Mouse (Mus musculus) CH12F3 (cell line): Measurements from ENCODE around the gene Traf3ip3.

Source experiments
- in situ Hi-C: fragments of 300-500 bp; cut with MboI; formaldehyde crosslinking; loops from 2 replicates; pipeline ENCODE4 v1.14.3; 2020; ENCODE audit warnings: low sequenced_read_pairs

The Traf3ip3 gene

DNA sequence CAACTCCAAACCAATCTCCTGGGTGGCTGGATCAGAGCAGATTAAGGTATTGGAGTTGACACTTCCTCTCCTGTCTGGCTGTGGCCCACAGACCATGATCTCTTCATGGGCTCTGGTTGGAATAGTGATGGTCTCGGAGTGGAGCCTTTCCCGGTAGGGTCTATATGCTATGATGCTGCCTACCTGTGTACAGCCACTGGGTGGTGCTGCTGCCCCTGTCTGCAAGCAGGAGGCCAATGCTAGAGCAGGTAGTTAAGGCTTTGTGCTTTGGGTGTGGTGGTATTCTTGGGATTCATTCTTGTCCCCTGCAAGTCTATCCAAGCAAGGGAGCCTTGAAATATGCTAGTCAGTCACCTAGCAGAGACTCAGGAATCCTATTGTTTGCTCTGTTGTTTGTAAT is 6.7 kb upstream of the Traf3ip3 start:
- in situ Hi-C loops: no loop called here

DNA sequence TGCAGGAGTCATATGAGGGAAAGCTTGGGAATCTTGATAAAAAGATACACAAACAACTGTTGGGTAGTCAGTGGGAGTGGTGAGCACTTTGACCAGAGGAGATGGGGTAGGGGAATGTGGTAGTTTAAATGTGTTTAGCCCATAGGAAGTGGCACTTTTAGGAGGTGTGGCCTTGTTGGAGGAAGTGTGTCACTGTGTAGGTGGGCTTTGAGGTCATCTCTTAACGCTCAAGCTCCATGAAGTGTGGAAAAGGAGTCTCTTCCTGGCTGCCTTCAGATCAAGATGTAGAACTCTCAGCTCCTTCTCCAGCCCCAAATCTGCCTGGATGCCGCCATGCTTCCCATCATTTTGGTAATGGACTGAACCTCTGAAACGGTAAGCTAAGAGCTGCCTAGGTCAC is 6.0 kb upstream of the Traf3ip3 start, which contains the start of gene Lamb3:
Lamb3 (plus strand) TSS at position 197 of the 400 bp plus-strand sequence.
- in situ Hi-C loops: no loop called here

DNA sequence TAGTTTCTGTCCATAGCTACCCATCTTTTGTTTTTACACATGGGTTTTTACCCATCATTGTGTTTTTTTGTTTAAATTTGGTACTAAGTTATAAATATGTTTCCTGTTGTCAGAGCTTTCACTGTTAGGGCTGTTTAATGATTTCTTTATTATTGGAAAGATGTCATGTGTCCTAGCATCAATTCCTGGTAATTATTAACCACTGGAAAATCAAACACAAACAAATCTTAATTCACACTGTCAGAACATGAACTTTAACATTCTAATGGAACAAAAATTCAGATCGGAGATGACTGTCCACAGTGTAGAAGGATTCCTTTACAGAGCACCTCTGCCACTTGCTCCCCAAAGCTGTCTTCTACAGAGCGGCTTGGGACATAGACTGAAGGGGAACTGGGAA is 3.9 kb upstream of the Traf3ip3 start:
- in situ Hi-C loops: no loop called here

DNA sequence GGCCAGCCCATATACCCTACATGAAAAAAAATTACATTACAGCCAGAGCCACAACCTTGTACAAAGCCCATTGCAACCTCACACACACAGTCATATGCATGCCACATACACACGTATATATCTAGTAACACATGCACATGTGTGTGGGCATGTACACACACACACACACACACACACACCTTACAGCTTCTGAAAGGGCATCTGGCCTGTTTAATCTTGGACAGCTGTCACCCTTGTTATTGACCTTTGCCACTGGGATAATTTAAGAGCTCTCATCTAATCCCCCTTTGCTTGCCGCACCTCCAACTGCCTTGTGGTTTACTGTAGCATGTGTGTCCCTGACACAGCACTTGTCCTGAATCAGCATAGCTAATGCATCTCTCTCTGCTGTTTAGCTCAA is 2.3 kb upstream of the Traf3ip3 start:
- in situ Hi-C loops: no loop called here

DNA sequence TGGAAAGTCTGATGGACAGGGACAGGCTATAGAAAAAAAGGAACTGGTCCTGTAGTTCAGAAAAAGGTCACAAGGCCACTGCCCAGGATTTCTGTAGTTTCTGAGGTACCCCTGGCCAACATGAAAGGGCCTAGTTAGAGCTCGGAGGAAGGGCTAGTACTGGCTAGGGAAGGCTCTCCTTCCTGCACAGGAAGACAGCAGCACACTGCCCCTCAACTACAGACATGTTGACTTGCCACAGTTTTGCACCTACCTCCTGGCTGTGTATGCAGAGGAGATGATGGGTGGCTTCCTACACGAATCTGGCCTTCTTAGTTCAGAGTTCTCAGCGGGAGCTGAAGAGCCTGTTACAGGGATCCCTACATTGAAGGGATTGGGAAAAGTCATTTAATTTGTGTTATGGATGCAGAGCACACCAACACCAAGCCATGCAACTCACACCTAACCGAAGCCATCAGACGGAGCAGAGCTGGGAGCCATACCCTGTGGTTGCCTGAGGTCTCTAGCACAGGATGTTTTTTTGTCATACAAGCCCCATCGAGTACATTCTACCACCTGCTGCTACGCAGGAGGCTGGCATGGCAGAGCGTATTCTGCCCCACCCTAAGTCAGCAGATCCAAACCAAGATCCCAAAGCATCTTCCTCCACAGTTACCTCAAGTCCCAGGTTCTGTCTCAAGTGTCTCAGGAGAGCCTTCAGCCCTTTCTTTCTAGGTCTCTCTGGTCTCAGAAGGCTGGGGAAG is 692 bp downstream of the Traf3ip3 start:
- in situ Hi-C loops: no loop called here

DNA sequence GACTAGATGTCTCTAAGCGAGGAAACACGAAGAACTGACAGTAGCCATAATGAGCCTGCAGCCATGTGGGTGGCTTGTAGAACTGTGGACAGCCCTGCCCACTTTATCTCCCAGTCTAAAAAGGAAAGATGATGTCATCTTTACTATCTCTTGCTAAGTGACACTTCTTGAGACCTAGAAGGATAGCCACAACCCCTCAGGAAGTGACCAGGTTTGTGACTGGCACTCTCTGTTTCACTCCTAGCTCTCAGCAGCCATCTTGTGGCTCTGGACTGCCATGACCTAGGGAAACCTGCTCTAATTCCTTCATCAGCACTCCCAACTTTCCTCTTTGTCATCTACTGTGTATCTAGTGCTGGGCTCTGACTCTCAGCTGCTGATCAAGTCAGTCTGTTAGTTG is 3.2 kb downstream of the Traf3ip3 start:
- in situ Hi-C loops: no loop called here

DNA sequence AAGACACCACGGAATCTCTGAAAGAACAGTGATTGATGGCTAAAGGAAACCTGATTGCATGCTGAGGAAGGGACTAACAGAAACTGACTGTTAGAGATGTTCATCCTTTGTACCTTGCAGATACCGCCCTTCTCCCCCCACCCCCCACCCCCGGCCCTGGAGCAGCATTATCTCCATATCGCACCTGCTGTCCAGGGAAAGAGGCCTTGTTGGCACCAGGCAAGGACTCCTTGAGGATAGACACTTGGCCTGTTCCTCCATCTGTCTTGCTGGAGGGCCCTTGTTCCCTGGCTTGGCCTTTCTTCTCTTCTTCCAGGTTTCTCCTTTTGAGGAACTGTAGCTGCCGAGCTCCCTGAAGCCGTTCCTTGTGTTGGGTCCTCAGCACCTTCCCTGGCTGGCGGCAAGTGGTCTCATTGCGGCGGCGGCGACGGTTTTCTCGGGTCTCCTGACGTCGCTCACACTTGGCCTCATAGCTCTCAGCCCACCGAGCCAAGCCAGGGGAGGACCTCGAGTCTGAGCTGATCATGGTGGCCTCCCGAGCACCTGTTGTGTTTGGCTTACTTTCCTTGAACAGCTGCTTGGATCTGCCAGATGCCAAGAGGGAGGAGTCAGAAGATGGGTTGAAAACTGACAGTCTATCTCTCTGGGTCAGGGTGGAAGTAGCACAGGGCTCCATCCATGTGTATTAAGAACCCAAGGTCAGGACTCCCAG is 3.9 kb downstream of the Traf3ip3 start:
- in situ Hi-C loops: no loop called here

DNA sequence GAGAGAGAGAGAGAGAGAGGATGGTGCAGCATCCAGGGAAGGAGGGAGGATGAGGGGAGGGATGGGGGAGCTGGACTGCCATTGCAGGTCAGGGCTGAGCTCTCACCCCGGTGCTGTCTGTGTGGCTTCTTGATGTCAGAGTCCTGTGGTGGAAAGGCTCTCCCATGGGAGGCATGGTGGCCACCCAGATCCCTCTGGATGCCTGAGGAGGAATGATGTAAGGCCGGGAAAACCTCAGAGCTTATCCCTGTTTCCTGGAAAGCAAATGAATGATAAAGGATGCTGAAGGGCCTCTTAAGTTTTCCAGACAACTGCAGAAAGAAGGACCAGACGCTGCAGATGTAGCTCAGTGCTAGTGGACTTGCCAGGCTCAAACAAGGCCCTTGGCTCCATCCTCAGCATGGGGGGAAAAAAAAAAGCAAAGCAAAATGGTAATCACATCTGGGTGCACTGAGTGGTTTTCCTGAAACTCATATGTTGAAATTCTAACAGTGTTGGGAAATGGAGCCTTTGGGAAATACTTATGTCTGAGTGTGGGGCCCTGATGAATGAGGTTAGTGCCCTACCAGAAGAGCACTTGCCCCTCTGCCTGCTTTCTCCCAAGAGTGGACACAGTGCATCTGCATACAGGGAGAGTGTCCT is 6.2 kb downstream of the Traf3ip3 start:
- in situ Hi-C loops: no loop called here

DNA sequence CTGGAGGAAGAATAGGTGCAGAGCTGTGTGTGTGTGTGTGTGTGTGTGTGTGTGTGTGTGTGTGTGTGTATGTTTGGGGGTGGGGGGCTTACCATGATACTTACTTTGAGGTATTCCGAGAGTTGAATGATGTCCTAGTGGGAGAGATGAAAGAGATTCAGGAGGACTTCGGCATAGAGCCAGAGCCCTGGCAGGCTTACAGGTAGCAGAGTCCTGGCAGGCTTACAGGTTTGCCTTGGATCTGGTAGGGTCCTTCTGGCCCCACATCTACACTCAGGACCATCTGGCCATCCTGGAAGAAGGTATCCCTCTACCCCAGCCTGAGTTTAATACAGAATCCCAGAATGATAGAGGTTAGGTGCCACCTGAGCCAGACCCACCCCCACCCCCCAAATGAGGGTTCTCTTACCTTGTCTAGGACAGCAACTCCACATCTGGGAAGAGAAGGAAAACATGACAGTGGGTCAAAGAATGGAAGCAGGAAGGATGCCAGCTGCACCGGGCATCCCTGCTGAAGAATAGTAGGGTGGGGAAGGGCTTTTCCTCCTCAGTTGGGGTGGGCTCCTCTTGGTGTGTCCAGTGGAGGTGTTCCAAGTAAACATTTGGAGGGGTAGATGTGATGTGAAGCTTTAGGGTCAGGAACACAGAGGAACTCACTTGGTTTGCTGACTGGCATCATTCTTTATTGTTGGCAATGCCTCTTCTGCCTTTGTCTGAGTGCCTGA is 6.9 kb downstream of the Traf3ip3 start:
- in situ Hi-C loops: no loop called here

DNA sequence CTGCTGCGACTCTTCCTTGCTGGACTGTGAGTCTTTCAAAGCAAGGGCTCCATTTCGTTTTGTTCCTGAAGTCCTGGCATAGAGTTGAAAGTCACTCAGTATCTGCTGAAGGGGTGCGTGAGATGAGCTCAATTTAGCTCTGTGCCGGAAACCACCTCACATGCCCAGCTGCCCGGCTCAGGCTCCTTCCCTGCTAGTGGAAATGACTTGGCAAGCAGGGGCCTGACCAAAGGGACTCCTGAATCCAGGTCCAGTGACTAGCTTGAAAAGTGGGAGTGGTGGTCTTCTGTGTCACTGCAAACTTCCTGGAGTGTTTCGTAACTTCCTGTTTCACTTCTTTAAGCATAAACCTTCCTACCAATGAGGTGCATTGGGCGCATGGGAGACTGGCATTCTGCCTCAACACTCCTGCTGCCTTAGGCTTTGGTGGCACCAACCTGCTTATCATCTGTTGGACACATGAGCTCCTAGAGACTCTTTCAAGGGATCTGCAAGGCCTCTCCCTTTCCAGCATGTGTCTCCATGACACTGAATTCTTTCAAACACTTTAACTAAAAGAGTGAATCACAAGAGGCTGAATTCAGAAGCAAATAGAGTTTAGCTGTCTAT is 9.7 kb downstream of the Traf3ip3 start:
- in situ Hi-C loops: no loop called here

DNA sequence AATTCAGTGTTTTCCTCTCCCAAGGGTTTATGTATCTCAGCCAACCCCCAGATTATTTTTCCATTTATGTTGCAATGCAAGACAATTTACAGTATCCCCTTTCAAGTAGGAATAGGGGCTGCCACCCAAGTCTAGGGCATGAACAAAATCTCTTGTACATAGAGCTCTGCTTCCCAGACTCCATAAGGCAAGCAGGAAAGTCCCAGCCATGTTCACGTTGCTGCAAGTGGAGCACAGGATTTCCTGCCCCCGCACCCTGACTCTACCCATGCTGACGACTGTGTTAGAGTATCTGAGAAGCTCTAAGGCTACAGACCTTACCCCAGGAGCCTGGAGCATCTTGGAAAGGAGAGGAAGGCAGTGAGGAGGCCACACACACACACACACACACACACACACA is 11.7 kb downstream of the Traf3ip3 start:
- in situ Hi-C loops: no loop called here

DNA sequence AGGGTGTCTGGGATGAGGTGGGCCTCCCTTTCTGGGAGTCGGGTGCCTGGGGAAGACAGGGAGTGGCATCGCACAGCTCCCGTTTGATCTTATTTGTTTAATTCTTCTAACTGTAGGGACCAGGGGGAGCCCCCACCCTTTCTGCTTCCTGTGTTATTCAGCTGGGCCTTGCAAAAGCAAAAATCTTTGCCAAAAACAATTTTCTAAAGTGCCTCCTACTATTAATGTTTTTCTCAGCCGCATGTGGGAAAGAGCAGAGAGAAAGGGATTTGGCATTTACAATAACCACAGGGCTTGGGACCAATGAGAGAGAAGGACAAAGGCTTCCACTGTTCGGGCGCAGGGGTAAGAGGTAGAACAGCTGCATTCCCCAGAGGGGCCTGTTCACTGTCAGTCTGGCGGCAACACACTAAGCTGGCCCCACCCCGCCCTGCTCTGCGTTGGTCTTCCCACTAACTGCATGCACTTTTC is 12.3 kb downstream of the Traf3ip3 start:
- in situ Hi-C loops: no loop called here

DNA sequence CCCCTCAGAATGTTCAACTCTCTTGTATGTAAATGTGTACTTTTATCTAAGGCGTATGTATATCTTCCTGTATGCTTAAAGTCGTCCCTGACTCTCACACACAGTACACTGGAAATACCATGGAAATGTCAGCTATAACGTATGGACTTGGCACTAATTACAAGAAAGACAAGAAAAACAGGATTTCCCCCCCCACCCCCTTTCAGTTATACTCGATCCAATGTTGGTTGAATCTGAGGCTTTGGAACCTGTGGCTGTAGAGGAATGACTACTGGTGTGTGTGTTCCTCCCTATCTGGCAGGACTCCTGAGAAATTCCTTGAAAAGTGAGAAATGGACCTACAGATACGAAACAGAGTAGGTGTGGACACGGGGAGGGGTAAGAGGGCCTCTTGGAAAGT is 13.2 kb downstream of the Traf3ip3 start:
- in situ Hi-C loops: no loop called here

DNA sequence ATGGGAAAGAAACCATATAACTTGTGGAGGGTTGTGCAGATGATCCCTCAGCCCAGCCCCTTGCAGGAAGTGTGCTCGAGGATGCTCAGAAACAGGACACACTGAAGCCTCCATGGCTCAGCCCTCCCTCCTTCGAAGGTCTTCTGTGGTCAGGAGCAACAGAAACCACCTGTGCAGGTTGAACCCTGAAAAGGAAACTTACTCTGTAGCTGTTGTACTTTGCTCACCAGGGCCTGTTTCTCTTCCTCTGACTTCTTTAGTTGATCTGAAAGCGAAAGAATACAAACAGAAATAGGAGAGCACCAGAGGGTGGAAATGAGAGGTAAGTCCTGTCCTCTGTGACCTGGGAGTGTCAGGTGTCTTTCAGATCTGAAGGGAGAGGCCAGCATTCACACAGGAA is 20.4 kb downstream of the Traf3ip3 start:
- in situ Hi-C loops: no loop called here

DNA sequence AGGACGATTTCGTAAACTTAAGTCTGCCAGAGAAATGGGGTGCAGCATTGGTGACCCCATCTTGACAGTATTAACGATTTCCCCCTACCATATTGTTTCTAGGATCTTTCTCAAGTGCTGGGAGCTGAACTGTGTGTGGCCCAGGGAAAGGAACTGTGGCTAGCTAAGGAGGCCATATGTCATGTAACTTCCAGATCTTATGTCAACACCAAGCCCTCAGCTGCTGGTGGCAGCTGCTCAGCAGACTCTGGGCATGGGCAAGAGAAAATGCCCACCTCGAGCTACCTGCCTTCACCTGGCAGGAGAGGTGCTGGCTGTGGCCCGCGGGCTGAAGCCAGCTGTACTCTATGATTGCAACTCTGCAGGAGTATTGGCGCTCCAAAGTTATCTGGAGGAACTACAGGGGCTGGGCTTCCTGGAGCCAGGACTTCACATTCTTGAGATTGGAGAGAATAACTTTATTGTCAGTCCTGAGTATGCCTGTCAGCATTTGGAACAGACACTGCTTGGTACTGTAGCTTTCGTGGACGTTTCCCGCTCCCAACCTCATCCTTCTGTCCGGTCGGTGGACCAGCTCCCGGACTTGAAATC is 27.3 kb downstream of the Traf3ip3 start:
- in situ Hi-C loops: no loop called here

DNA sequence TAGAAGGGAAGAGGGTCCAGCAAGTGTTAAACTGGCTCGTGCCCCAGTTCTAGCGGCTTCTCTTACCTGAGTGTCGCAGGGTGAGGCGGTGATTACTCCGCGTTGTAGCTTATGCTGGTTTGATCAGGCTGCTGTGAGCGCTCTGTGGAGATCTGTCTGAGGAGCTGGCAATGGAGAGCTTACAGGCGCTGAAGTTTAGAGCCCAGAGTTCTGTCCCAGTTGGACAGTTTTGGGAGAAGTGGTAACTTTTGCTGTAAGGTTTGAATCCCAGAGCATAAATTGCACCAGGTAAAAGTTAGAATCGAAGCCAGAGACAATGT is 27.7 kb downstream of the Traf3ip3 start:
- in situ Hi-C loops: no loop called here

DNA sequence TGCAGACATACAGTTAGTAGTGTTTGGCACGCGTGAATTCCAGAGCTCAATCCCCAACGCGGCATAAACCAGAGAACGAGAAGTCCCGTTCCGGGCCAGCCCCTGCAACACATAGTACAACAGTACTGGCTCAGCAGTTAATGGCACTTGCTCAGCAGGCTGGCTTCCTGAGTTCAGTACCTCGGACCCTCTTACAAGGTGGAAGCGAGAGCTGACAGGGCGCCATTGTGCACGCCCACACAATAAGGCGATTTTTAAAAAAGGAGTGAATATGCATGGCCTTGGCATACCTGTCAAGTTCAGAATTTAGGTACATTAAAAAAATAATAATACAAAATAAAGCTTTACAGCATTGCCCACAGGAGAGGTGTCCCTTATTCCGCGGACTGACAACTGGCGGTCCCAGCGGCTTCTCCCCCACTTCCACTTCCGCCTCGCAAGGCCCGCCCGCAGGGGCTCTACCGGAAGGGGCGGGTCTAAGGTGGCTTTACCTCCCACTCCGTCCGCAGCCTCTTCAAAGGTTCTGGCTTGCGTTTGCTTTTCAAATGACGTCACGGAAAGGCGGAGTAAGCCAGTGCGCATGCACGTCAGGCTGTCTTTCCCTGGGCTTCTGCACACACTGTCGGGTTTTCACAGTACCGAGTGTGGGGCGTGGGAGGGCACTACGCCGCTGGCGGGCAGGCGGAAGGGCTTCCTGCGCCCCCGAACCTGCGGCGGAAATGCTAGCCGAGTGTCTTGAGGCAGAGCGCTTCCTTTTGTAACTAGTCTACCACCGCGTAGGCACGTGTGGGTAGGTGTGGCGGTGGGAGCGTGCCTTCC is 28.3 kb downstream of the Traf3ip3 start:
- in situ Hi-C loops: no loop called here

DNA sequence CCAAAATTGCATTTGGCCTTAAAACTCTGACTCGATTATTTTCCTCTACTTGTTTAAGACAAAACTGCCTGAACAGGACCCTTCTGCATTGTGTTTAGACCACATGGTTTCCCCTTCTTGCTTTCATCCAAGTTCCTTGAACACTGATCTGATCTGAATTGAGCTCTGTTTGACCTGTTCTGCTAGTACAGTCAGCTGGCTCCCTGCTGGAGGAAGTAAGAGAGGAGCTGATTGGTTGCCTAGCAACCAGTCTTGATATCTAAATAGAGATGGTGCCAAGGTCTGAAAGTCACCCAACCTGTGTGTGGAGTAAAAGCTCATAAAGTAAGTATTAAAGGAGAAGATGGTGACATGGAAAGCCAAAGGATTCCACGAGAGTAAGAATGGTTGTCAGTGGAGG is 31.6 kb downstream of the Traf3ip3 start:
- in situ Hi-C loops: no loop called here

DNA sequence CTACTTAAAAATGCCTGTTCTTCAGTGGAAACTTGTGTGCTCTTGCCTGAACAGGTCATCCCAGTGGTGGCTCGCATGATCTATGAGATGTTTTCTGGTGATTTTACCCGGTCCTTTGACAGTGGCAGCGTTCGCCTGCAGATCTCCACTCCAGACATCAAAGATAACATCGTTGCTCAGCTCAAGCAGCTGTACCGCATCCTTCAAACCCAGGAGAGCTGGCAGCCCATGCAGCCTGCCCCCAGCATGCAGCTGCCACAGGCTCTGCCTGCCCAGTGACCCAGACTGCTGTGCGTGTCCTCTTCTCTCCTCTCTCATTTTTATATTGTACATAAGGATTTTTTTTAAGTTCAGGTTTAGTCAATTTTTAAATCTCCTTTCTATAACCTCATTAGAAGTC is 32.3 kb downstream of the Traf3ip3 start:
- in situ Hi-C loops: no loop called here

DNA sequence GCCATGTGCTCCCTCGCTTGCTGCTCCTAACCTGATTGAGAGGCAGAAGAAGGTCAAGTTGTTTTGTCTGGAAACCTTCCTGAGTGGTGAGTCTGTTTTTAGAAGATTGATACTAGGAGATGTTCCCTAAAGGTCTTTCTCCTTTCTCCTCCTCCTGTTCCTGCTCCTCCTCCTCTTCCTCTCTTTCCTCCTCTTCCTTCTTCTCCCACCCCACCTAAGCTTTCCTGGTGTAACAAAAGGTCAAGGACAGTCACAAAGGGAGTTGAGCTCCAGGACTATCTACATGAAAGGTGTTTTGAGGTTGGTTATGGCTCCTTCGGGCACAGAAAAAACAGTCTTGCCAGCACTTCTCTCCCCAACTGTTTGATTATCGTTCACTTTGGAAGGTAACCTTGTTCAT is 33.8 kb downstream of the Traf3ip3 start, which contains the start of gene A130010J15Rik:
A130010J15Rik (plus strand) TSS at position 301 of the 400 bp plus-strand sequence.
- in situ Hi-C loops: no loop called here
